Mouse (Mus musculus) spleen, postnatal 14 days (tissue): ENCODE results near the gene Cd86.

Source experiments
- DNase-seq, 2 experiments: peaks; one replicate each; pipeline ENCODE4 v3.0.0; 2021 to 2022; ENCODE audit warnings: low spot score in 2 of 2

The Cd86 gene

DNA sequence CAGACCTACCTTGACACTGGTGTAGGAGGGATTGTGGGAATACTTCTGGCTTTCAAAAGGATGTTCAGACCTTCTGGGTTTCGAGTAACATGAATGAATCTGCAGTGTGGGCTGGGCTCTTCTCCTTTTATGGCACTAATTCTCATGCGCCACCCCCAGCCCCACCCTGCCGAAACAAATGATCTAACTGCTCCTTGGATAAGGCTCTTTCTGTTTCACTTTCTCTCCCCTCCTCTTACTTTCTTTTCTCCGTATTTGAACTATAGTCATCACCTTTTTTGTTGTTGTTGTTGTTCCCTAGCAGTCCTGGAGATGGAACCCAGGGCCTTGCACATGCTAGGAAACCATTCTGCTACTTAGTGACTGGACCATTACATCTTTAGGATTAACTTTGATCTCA lies 67.6 kb downstream of the Cd86 start:
- no peak for DNase-seq

DNA sequence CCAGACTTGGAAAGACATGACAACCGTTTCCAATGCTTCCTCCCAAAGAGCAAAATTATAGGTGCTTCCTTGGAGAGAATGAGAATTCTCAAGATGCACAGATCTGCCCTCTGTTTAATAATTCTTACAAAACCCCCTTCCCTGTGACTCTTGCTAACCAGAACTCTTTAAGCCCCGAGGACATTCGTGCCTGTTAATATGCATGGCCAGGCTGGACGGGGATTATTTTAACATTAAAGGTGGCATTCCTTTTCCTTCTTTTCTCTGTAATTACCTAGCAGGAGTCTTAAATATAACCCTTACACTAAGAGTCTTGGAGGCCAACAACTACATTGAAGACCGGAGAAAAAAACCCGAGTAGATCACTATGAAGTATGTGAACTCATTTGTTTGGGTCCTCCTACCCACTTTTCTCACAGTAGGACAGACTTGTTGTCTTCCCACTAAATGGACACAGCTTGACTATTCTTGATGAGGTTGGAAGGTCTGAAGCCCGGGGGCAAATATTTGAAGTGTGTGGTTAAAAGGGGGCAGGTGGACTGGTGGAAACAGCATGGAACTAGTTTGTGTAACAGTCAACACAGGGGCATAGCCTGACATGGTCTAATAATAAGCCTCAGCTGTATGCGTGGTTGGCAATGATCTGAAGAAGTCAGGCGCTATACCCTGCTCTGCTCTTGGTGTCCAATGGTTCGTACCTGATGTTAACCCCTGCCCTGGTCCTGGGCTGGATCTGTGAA lies 69.0 kb downstream of the Cd86 start:
- DNase-seq = no peak

DNA sequence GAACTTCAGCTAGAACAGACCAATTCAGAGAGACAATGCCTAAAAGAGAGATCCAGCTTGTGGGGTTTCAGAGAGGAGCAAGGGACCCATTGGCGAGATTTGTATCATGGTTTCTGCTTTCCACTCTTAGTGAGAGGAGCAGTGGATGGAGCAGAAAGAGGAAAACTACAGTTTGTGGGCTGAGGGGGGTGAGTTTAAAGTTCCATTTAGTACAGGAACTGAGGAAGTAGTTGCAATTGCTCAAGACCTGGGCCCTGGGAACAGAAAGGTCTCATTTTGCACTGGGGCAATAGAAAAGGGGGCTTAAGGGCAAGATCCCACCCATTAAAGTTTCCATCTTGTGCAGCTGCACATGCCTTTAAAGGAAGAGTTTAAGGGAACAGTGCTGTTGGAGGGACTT lies 76.0 kb downstream of the Cd86 start:
- DNase-seq = no peak

DNA sequence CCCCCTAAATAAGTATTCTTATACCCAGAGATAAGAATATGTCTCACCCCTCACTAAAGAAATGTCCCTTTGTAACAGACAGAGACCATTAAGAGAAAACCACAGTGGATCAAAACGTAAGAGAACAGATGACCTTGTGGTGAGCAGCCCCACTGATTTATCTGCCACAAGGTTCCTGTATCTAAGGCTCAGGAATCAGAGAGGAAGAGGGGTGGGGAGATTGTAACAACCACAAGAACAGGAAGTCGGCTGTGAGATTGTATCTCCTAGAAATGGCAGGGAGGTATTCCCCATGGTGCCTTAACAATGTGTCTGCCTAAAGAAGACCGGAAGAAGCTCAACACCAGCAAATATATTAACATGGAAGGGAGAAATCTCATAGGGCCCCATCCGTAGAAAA lies 77.9 kb downstream of the Cd86 start:
- no peak for DNase-seq

DNA sequence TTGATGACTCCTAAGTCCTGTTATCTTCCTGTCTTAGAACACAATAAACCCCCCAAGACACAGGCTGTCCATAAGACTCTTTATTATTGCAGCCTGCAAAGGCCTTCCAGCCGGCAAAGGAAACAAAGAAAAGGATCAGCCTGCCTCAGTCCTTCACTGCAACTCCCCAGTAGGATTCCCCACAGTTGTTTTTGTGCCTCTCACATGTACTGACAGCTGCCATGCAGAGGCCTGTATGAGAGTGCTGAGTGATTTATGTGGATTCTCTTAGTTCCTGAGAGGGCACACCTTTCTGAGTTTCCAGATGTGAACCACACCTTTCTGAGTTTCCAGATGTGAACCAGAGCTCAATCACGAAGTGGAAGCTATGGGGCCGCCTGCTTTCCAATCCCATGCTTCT lies 83.8 kb downstream of the Cd86 start:
- DNase-seq = no peak

DNA sequence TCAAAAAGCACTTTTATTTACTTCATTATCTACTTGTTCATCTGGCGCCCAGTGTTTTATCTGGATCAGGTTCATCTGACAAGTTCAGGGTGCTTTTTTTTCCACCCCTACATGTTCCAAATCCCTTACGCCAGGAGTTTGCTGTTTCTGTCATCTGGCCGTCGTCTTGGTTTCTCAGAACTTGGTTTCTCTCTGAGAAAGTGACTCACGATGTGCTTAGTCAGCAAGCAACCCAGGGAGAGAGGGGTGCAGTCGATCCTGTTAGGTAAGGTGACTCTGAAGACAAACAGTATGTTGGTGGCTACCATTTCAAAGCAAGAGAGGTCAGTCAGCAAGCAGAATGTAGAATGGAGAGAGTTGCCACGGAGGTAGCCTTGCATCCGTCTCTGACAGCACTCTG lies 93.9 kb downstream of the Cd86 start:
- DNase-seq = no peak

DNA sequence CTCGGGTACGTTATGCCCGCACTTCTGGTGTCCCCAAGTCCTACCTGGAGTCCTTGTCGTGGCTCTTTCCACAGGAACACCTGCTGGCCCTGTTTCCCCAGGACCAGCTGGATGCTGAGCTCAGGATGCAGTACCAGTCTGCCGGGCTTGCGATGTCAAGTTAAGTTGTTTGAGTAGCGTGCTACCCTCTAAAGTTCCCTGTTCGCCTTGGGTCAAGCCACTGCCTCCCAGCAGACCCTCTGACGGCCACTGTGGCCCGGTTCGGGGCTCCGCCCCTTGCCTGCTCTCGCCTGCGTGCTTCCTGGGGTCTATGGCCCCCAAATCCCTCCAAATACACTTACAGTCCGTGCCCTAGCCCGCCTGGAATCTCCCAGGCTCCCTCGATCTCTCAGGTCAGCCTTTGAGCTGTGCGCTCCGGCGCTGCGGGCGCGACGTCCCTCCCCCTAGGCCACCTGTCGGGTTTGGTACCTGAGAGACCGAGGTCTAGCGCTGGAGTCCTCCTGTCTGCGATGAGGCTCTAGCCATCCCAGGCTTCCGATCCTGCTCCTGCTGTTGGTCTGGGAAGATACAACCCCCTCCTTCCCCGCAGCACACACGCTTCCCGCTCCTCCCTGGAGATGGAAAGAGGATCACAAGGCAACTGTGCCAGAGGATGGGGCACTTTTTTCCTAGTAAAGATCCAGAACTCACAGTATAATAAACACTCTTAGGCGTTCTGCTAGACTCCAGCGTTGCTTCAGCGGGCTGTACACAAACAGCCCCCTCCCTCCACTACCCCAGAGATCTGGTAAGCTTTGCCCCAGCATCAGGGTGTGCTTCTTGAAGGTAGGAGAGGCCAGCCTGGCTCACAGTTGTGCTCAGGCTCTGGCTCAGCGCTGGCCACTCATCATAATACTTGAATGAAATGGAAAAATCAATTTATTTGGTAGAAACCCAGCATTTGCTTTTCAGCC lies 104.2 kb downstream of the Cd86 start, which contains the start of gene Casr:
Gene Casr (minus strand): TSS at position 756 of the 953 bp plus-strand sequence.
- DNase-seq = no peak

DNA sequence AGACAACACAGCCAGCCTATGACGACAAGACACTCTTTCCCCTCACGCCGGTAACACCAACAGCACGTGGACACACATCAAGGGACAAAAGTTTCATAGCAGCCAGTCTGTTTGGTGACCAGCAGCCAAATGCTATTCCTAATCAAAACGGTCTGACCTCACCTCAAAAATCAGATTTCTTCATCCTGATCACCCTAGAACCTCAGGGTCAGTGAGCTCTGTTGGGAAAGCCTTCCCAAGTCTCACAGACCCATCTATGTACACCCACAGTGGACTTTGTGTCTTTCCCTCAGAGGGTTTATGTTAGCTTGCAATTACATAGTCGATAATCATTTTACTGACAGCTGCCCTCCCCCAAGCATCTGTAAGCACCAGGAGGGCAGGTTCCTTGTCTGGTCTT lies 106.3 kb downstream of the Cd86 start:
- no peak for DNase-seq

DNA sequence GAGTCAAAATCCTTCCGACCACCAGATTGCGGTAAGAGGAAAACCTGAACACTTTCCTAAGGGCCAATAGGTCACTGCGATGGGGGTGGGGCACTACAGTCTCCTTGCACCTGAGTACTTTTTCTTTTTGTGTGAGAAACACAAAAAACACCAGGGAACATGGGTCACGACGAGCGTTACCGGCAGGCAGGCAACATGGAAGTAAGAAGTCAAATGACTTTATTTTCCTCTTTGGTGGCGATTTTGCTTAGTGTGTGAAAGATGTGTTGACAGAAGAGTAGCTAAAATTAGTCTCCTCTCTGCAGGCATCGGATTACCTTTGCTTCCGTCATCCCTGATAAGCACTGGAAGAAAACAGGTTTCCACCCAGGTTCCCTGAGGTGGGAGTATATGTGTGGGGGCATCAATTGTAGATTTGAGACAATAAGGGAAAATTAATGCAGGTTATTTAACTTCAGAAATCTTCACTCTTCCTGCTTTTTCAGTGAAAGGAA lies 110.2 kb downstream of the Cd86 start:
- no peak for DNase-seq
